Mouse (Mus musculus) adrenal gland (tissue): ENCODE data around the gene Scaf4.

Experiments used
- intact Hi-C: fragments of 180-260 bp; cut with DNase I; formaldehyde crosslinking; loops from one replicate; pipeline ENCODE4 v1.15.1; 2025
- long read RNA-seq, 2 experiments: library from polyadenylated mRNA; unstranded; transcript quantifications; one replicate each; pipeline ENCODE4 v2.0.0; 2020; ENCODE audit warnings: borderline replicate concordance in 1 of 2; ENCODE audit not compliant: insufficient replicate concordance in 1 of 2

Gene Scaf4
- long read RNA-seq, experiment 1, partial matches to known transcripts, result 1 of 4 reads
- long read RNA-seq, experiment 1, other reads (novel, unspliced or antisense), result 3 of 4 reads
- long read RNA-seq, experiment 2, partial matches to known transcripts, result 3 of 10 reads
- long read RNA-seq, experiment 2, other reads (novel, unspliced or antisense), result 7 of 10 reads

- intact Hi-C loops, result loop anchor here (2.0 to 5.0 kb wide), 2 partner anchors 47 to 63 kb away; partner anchors contain the start of gene Sod1
These were observed at the start of gene Scaf4 for GRCm38 (mm10) chr16:90283905-90284891. TSS of gene Scaf4 (minus strand) at chr16:90284503.

GRCm38 (mm10) chr16:90332553-90332952, 48.2 kb upstream of the Scaf4 start:
- intact Hi-C loops, result no loop called here

GRCm38 (mm10) chr16:90330979-90331378, 46.7 kb upstream of the Scaf4 start:
- intact Hi-C loops, result no loop called here

- intact Hi-C loops, result no loop called here
These were observed 45.2 kb upstream of the Scaf4 start for GRCm38 (mm10) chr16:90329511-90329910.

GRCm38 (mm10) chr16:90322850-90323528, 38.7 kb upstream of the Scaf4 start:
- intact Hi-C loops, result loop anchor here (5.0 kb wide), 1 partner anchor 389 kb away; no protein-coding TSS in a partner anchor

- intact Hi-C loops, result no loop called here
These were observed 35.0 kb upstream of the Scaf4 start for GRCm38 (mm10) chr16:90319321-90319720.

- intact Hi-C loops, result no loop called here
These were observed 34.1 kb upstream of the Scaf4 start for GRCm38 (mm10) chr16:90318372-90318926.

- intact Hi-C loops, result no loop called here
These were observed 33.5 kb upstream of the Scaf4 start for GRCm38 (mm10) chr16:90317777-90318176.

- intact Hi-C loops, result no loop called here
These were observed 31.6 kb upstream of the Scaf4 start for GRCm38 (mm10) chr16:90315881-90316280.

- intact Hi-C loops, result no loop called here
These were observed 28.3 kb upstream of the Scaf4 start for GRCm38 (mm10) chr16:90312449-90313082.

GRCm38 (mm10) chr16:90310488-90311135, 26.3 kb upstream of the Scaf4 start:
- intact Hi-C loops, result no loop called here

GRCm38 (mm10) chr16:90309784-90310183, 25.5 kb upstream of the Scaf4 start:
- intact Hi-C loops, result no loop called here

- intact Hi-C loops, result no loop called here
These were observed 19.6 kb upstream of the Scaf4 start for GRCm38 (mm10) chr16:90303988-90304299.

- intact Hi-C loops, result no loop called here
These were observed 19.1 kb upstream of the Scaf4 start for GRCm38 (mm10) chr16:90303286-90303987.

GRCm38 (mm10) chr16:90301706-90302105, 17.4 kb upstream of the Scaf4 start:
- intact Hi-C loops, result no loop called here

GRCm38 (mm10) chr16:90300896-90301295, 16.6 kb upstream of the Scaf4 start:
- intact Hi-C loops, result no loop called here

- intact Hi-C loops, result no loop called here
These were observed 15.3 kb upstream of the Scaf4 start for GRCm38 (mm10) chr16:90299591-90299990.

GRCm38 (mm10) chr16:90298426-90299300, 14.4 kb upstream of the Scaf4 start:
- intact Hi-C loops, result no loop called here
